Mouse (Mus musculus): ENCODE measurements around the gene Esyt2.
"Not testable (repeated sequence)": the region's sequence is repeated elsewhere in the genome, so short reads cannot be mapped to it uniquely, and the experiment has no call there.

- not testable (repeated sequence) for TF ChIP-seq GATA1, TAL1 (IDR thresholded peaks at IDR 0.05; ENCODE audit: low read length)
These were observed 5.9 kb upstream of the Esyt2 start, which contains the start of gene Gm11027 for GRCm38 (mm10) chr12:116275086-116275485.
